ENCODE assay signal across 10 mouse cellular contexts in the genomic region with DNA sequence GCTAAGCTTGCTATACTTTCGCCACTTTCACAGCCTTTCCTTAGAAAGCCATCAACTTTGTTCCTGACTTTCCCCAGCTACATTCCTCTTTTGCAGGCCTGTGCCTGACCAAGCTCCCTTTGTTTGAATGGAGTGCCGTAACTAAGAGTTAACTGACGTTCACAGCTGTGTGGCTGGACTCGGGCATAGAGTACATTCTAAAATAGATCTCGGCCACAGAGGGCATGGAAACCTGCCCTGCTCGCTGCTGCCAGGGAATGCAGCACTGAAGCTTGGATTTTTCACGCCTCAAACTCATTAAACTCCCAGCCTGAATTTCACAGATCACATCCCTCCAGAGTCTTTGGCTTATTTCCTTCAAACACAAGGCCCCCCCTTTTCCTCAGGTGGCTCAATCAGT.
DNase-seq lines count a peak whose midpoint lies in the region; ATAC-seq and TF ChIP-seq lines count a peak whose summit lies in the region.
"Had no signal": no experiment of that assay in that cellular context is flagged by ENCODE, and none has a peak within 500 bp of the region (broad histone marks: within the 10 kb centered on the region; RNA-seq: fewer than 3 reads in every experiment).

No protein-coding gene starts in this region.

- no peak for TF ChIP-seq CTCF in kidney, adult 2 months (conservative IDR thresholded peaks at IDR 0.05; ENCODE audit: insufficient read depth, insufficient read length, low read depth, low read length)

- WGBS in kidney, adult 2 months, result 44% methylated on average over 7 of the region's 7 CpGs
- 60% methylated on average over 7 of the region's 7 CpGs for WGBS in kidney, embryonic 15.5 days
- WGBS in heart, embryonic 13.5 days, result 42% methylated on average over 7 of the region's 7 CpGs

- H3K9ac ChIP-seq in kidney, embryonic 15.5 days, result no peak overlapping the region
- H3K9ac ChIP-seq in heart, embryonic 13.5 days, result no peak overlapping the region

- H3K4me2 ChIP-seq in kidney, embryonic 15.5 days, result no peak overlapping the region
- H3K4me2 ChIP-seq in heart, embryonic 13.5 days, result no peak overlapping the region
- H3K4me2 ChIP-seq: liver, embryonic 11.5 days had no signal

- DNase-seq in kidney, adult 2 months, result peak; percentile 70
- DNase-seq in gastrocnemius, adult 18-20 months (ENCODE audit: low spot score), result peak; percentile 83
- peak; percentile 38 to 53 for DNase-seq in kidney, postnatal 36 days
- DNase-seq in thymus, postnatal 14 days, result no peak
- DNase-seq in liver, result no peak
- DNase-seq in spleen, adult 12 weeks (ENCODE audit: low spot score), result no peak

- TF ChIP-seq POLR2A in kidney, adult 2 months (IDR thresholded peaks at IDR 0.05; ENCODE audit: low read depth, low read length), result no peak

- H3K4me1 ChIP-seq in kidney, adult 2 months (ENCODE audit: control insufficient read depth, insufficient read depth, low read length), result peaks cover under 1% of the 10 kb centered on the region; the same call in 1 of the 2 replicates
- H3K4me1 ChIP-seq in kidney, embryonic 15.5 days, result no peaks in the 10 kb centered on the region
- peaks cover 4% of the 10 kb centered on the region; the same call in 1 of the 2 replicates for H3K4me1 ChIP-seq in heart, embryonic 13.5 days

- H3K36me3 ChIP-seq in kidney, adult 2 months (ENCODE audit: control insufficient read depth, insufficient read depth, low read length), result no peaks in the 10 kb centered on the region
- H3K36me3 ChIP-seq in kidney, embryonic 15.5 days, result no peaks in the 10 kb centered on the region
- no peaks in the 10 kb centered on the region for H3K36me3 ChIP-seq in heart, embryonic 13.5 days
- H3K36me3 ChIP-seq: midbrain, embryonic 10.5 days had no signal

- ATAC-seq in kidney, embryonic 15.5 days (replicated peaks; ENCODE audit: low FRiP score), result no peak
- no peak for ATAC-seq in heart, embryonic 13.5 days (ENCODE audit: extremely low read depth, insufficient number of reproducible peaks, low FRiP score, low TSS enrichment)

- no peaks in the 10 kb centered on the region for H3K27me3 ChIP-seq in kidney, adult 2 months (replicated peaks; ENCODE audit: control insufficient read depth, insufficient read depth, low read length)
- no peaks in the 10 kb centered on the region for H3K27me3 ChIP-seq in kidney, embryonic 15.5 days
- H3K27me3 ChIP-seq in heart, embryonic 13.5 days (replicated peaks), result no peaks in the 10 kb centered on the region

- no peak overlapping the region for H3K4me3 ChIP-seq in kidney, adult 2 months (ENCODE audit: insufficient read depth, low read depth, low read length)
- H3K4me3 ChIP-seq in kidney, embryonic 15.5 days (replicated peaks), result no peak overlapping the region
- H3K4me3 ChIP-seq in heart, embryonic 13.5 days, result no peak overlapping the region
- H3K4me3 ChIP-seq: midbrain, embryonic 10.5 days had no signal

- H3K27ac ChIP-seq in kidney, adult 2 months (ENCODE audit: insufficient read depth, low read depth, low read length), result peak overlapping the region; percentile 75
- no peak overlapping the region for H3K27ac ChIP-seq in kidney, embryonic 15.5 days
- peak overlapping the region; percentile 46 for H3K27ac ChIP-seq in heart, embryonic 13.5 days (replicated peaks)
- H3K27ac ChIP-seq: midbrain, embryonic 10.5 days had no signal

- H3K9me3 ChIP-seq in kidney, embryonic 15.5 days (replicated peaks), result no peaks in the 10 kb centered on the region
- H3K9me3 ChIP-seq in heart, embryonic 13.5 days, result no peaks in the 10 kb centered on the region
- H3K9me3 ChIP-seq: midbrain, embryonic 10.5 days had no signal

Comparison
In these comparisons a context has a peak if more than half of its experiments do, and no peak if none do; other contexts are left out.
1. DNase-seq: peak in kidney, adult 2 months (single experiment), gastrocnemius, adult 18-20 months (single experiment) and kidney, postnatal 36 days (2 of 2); none in thymus, postnatal 14 days (single experiment), liver (single experiment) and spleen, adult 12 weeks (single experiment).